Mouse (Mus musculus) embryo, embryonic 10.5 days (tissue): Measurements from ENCODE around the gene Gm4307.
"Not testable (repeated sequence)": the region's sequence is repeated elsewhere in the genome, so short reads cannot be mapped to it uniquely, and the experiment has no call there.

Source experiments
- DNase-seq: peaks from one replicate; pipeline ENCODE4 v3.0.0-alpha.2; 2015; ENCODE audit warnings: low spot score

Gm4307 gene

DNA sequence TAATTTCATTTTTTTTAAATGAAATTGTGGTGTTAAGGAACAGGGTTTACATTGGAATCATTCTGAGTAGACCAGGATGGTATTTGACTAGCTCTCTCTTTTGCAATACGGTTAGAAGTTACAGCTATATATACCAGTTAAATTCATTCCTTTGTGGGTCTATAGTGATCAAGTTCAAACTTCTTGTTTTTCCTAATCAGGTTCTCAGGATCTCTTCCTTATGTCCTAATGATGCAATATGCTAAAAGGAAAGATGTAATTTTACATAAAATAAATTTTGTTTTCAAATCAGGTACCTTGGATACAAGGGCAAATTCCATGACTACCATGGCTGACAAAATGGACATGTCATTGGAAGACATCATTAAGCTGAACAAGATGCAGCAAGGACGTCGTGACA lies at the start of gene Gm4307:
Gm4307 (plus strand) TSS at position 301 of the 400 bp plus-strand sequence.
- not testable (repeated sequence) for DNase-seq

DNA sequence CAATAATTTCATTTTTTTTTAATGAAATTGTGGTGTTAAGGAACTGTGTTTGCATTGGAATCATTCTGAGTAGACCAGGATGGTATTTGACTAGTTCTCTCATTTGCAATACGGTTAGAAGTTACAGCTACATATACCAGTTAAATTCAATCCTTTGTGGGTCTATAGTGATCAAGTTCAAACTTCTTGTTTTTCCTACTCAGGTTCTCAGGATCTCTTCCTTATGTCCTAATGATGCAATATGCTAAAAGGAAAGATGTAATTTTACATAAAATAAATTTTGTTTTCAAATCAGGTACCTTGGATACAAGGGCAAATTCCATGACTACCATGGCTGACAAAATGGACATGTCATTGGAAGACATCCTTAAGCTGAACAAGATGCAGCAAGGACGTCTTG lies 25.8 kb upstream of the Gm4307 start, which contains the start of gene Gm4301:
Gm4301 (plus strand) TSS at position 301 of the 400 bp plus-strand sequence.
- DNase-seq: not testable (repeated sequence)

DNA sequence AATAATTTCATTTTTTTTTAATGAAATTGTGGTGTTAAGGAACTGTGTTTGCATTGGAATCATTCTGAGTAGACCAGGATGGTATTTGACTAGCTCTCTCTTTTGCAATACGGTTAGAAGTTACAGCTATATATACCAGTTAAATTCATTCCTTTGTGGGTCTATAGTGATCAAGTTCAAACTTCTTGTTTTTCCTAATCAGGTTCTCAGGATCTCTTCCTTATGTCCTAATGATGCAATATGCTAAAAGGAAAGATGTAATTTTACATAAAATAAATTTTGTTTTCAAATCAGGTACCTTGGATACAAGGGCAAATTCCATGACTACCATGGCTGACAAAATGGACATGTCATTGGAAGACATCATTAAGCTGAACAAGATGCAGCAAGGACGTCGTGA lies 20.6 kb upstream of the Gm4307 start, which contains the start of gene Gm4302:
Gm4302 (plus strand) TSS at position 301 of the 400 bp plus-strand sequence.
- not testable (repeated sequence) for DNase-seq

DNA sequence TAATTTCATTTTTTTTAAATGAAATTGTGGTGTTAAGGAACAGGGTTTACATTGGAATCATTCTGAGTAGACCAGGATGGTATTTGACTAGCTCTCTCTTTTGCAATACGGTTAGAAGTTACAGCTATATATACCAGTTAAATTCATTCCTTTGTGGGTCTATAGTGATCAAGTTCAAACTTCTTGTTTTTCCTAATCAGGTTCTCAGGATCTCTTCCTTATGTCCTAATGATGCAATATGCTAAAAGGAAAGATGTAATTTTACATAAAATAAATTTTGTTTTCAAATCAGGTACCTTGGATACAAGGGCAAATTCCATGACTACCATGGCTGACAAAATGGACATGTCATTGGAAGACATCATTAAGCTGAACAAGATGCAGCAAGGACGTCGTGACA lies 15.5 kb upstream of the Gm4307 start, which contains the start of gene Gm4303:
Gm4303 (plus strand) TSS at position 301 of the 400 bp plus-strand sequence.
- not testable (repeated sequence) for DNase-seq

DNA sequence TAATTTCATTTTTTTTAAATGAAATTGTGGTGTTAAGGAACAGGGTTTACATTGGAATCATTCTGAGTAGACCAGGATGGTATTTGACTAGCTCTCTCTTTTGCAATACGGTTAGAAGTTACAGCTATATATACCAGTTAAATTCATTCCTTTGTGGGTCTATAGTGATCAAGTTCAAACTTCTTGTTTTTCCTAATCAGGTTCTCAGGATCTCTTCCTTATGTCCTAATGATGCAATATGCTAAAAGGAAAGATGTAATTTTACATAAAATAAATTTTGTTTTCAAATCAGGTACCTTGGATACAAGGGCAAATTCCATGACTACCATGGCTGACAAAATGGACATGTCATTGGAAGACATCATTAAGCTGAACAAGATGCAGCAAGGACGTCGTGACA lies 10.3 kb upstream of the Gm4307 start, which contains the start of gene Gm4305:
Gm4305 (plus strand) TSS at position 301 of the 400 bp plus-strand sequence.
- not testable (repeated sequence) for DNase-seq

DNA sequence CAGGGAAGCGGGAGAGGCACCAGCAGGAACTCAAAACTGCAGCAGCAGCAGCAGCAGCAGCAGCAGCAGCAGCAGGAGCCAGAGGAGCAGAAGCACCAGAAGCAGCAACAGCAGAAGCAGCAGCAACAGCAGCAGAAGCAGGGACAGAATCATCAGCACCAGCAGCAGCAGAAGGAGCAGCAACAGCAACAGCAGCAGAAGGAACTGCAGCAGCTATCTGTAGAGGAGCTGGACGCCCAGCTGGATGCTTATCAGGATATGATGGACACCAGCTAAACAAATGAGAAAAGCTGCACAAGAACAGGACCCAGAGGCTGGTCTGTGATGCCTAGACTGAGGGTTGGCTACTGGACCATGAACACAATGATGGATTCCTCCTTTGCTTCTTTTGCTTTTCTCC lies 4.3 kb upstream of the Gm4307 start:
- not testable (repeated sequence) for DNase-seq

DNA sequence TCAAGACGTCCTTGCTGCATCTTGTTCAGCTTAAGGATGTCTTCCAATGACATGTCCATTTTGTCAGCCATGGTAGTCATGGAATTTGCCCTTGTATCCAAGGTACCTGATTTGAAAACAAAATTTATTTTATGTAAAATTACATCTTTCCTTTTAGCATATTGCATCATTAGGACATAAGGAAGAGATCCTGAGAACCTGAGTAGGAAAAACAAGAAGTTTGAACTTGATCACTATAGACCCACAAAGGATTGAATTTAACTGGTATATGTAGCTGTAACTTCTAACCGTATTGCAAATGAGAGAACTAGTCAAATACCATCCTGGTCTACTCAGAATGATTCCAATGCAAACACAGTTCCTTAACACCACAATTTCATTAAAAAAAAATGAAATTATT lies 21.3 kb downstream of the Gm4307 start, which contains the start of gene Gm4312:
Gm4312 (minus strand) TSS at position 101 of the 400 bp plus-strand sequence.
- DNase-seq: not testable (repeated sequence)

DNA sequence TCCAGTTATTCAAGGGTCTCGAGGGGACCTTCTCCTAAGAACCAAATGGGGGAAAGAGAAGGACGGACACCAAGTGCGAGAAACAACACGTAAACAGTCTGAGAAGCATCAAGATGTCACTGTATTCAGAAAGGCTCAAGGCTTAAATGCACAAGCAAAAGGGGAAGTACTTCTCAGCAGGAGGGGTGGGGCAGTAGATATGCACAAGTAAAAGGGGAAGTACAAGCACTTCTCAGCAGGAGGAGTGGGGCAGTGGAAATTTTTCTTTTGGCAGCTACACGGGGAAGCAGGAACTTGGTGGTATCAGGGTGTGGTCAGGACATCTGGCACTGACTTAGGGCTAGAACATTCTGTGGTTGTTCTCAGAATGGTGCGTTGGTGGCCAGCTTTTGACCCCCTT lies 41.2 kb downstream of the Gm4307 start:
- DNase-seq: not testable (repeated sequence)
